Mouse (Mus musculus) activated CD4-positive, CD25-positive, alpha-beta regulatory T cell, adult 4 months (primary cell): Measurements from ENCODE around the gene Faf1. TPM values are rescaled to one million over a fixed set of nuclear protein-coding genes. Genes with fewer than 3 reads are reported as not detected.

ENCODE experiments used
- ATAC-seq: one replicate; pipeline ENCODE4 v1.8.0; 2017
- polyA plus RNA-seq, 2 experiments: library from polyadenylated mRNA; unstranded; fragments of 100-300 nt; shearing (Covaris generic); gene quantifications; one replicate each; pipeline ENCODE4 v1.2.1; 2017

Gene Faf1
- polyA plus RNA-seq, result 1 to 10 TPM; 3.7 to 5.0 TPM

DNA sequence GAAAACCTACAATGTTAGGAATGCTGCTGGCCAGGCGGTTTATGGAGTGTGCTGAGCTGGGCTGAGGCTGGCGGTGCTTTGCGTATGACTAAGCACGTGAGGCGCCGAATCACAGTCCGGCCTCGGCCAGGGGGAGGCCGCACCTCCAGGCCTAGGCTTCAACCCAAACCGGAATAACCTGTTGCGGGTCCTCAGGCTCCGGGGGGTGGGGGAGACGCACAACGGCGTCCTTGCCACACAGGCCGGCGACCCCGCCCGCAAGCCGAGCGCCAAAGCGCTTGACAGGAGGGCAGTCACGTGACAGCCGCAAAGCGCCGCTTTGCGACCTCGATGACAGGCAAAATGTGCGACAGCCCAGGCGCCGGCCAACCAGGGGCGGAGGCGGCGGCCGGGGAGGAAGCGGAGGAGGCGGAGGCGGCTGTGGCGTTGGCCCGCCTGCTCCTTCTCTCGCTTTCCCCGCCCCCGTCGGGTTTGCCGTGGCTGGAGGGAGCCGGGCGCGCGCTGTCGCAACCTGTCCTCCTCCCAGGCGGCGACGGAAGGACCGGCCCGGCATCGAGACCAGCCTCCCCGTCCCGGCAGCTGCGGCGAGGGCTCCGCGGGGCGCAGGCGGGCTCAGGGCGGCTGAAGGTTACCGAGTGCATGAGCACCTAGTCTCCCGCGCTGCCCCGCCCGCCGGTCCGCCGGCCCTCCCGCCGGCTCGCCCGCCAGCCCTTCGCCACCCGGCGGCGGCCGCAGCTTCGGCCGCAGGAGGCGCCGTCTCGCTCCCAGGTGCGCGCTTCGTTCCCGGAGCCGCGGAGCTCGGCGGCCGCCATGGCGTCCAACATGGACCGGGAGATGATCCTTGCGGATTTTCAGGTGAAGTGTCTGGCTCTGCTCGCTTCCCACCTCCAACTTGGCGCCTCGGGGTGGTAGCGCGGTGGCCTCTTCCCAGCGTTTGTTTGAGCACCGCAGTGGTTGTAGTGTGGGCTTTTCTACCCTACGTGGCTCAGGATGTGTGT lies at the start of gene Faf1:
Gene Faf1 (plus strand): TSS at position 371 of the 998 bp plus-strand sequence.
- ATAC-seq, result peak; percentile 92

GRCm38 (mm10) chr4:109630215-109630614 lies 46.2 kb upstream of the Faf1 start:
- no peak for ATAC-seq

DNA sequence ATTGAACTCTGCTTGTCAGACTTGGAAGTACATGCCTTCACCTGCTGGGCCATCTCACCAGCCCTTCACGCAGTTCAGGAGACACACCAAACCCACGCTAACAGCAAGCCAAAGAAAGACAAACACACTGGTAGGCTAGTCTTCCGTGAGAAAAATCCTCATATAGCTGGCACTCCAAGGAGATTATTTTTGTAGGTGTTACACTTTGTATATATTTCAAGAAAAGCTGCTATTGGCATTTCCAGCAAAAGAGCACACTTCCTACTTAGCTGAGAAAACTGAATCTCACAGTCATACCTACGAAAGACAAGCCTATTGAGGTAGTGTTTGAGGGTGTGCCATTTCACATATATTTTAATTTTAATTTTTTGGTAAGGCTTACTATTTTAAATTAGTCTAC lies 45.4 kb upstream of the Faf1 start:
- no peak for ATAC-seq

DNA sequence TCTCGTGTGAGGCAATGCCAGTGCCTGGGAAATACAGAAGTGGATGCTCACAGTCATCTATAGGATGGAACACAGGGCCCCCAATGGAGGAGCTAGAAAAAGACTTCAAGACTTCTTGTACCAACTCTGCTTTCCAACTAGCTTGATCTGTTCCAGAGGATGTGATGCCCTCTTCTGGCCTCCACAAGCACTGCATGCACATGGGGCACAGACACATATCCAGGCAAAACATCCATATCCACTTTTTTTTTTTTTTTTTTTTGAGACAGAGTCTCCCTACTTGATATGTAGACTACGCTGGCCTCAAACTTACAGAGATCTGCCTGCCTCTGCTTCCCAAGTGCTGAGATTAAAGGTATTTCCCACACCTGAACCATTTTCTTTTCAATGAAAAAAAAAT lies 41.4 kb upstream of the Faf1 start:
- ATAC-seq, result no peak

DNA sequence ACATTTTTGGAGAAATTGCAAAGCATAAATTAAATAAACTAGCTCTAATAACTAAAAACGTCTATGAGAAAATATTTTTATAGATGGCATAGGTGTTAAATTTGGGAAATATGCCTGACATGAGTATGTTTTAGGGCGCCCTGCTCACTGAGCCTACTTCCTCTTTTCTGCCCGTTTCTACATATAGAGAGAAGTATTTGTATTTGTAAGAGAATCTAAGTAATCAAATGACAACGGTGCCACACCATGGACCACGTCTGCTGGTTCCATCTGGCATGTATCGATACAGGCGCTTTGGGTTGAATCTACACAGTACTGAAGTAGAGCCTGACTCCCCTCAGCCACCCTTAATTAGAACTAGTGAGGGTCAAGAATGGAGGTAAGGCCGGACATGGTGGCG lies 37.0 kb upstream of the Faf1 start:
- no peak for ATAC-seq

DNA sequence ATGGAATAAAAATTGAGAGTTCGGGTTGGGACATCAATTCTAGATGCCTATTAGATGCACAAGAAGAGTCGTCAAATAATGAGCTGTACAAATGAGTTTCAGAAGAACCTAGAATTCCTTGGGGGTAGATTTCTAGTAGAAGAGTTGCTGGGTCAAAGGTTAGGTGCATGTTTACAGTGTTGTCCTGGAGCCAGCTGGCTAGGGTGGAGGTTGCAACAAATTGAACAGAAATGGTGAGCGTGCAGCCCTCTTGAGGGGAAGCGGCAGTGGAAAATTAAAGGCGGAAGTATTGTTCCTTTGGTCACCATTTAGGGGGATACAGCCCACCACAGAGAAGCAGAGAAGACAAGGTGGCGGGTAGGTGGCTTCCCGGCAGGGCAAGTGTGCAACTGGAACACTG lies 36.2 kb upstream of the Faf1 start:
- no peak for ATAC-seq

DNA sequence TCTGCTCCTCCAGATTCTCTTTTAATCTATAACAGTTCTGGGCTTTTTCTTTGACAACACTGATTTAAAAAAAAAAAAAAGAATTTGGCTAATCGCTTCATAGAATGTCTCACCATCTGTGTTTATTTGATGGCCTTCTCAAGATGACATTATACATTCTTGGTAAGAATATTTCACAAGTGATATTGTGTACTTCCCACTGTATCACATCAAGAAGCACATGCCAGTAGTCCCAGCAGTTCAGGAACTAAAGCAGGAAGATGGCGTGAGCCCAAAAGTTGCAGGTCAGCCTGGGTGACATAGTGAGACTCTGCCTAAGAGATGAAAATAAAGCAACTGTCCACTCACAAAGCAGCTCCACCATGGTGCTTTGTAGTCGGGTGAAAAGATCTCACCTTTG lies 34.9 kb upstream of the Faf1 start:
- ATAC-seq, result no peak

- no peak for ATAC-seq
Measured at GRCm38 (mm10) chr4:109647281-109647680, 29.1 kb upstream of the Faf1 start.

DNA sequence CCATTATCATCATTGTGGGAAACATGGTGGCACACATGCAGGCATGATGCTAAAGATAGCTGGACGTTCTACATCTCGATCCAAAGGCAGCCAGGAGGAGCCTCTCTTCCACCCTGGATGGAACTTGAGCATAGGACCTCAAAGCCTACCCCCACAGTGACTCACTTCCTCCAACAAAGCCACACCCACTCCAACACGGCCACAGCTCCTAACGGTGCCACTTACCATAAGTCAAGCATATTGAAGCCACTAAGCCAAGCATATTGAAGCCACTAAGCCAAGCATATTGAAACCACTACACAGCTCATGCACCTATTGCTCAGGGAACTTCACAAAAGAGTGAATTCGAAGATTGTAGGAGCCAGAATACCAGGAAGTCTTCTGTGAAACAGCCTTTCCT lies 27.1 kb upstream of the Faf1 start:
- ATAC-seq, result no peak

DNA sequence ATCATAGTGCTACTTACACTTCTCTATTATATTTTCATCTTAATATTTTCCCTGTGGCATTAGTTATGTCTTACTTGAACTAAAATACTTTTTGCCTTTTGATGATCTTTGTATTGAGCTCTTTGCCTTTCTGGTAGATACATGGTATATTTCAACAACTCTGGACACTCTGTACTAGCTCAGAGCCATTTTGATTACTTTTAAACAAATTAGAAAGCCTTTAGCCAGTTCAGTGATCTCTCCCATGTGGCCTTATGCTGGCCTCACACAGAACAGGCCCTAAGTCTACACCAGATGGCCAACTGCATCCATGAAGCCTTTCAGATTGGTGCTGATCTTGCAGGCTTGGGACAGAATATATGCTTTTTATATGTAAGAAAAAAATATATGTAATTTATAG lies 23.1 kb upstream of the Faf1 start:
- ATAC-seq, result no peak

GRCm38 (mm10) chr4:109654701-109655100 lies 21.7 kb upstream of the Faf1 start:
- no peak for ATAC-seq

DNA sequence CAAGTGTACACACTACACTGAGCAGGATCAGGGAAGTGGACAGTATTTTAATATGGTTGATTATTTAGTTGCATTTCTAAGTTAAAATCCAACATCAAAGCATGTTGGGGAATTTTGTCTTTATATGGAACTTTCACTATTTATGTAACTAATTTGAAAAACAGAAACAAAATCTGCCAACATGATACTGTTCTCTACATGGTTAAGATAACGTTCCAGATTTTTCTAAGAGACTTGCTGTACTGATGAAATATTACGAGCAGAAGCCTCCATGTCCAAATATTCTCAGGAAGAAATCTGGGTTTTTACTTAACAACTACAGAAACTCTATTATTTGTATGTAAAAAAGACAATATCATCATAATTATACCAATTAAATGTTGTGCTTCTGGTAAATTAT lies 20.6 kb upstream of the Faf1 start:
- no peak for ATAC-seq

DNA sequence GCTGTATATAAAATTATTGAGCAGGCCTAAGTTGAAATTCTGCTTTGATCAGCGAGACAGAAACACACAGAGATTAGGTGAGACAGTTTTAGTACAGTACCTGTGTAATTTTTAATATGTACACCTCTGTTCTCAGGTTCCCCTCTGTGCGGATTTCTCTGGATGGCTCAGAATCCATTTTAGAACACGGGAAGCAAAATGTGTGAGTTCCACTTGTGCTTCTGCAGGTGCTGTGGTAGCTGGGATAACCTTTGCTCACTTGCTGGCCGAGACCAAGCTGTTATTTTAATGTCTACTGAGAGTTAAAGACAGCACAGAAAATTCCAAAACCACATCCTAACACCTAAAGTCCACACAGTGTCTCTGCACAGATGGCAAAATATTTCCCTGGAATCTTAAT lies 20.1 kb upstream of the Faf1 start:
- no peak for ATAC-seq

DNA sequence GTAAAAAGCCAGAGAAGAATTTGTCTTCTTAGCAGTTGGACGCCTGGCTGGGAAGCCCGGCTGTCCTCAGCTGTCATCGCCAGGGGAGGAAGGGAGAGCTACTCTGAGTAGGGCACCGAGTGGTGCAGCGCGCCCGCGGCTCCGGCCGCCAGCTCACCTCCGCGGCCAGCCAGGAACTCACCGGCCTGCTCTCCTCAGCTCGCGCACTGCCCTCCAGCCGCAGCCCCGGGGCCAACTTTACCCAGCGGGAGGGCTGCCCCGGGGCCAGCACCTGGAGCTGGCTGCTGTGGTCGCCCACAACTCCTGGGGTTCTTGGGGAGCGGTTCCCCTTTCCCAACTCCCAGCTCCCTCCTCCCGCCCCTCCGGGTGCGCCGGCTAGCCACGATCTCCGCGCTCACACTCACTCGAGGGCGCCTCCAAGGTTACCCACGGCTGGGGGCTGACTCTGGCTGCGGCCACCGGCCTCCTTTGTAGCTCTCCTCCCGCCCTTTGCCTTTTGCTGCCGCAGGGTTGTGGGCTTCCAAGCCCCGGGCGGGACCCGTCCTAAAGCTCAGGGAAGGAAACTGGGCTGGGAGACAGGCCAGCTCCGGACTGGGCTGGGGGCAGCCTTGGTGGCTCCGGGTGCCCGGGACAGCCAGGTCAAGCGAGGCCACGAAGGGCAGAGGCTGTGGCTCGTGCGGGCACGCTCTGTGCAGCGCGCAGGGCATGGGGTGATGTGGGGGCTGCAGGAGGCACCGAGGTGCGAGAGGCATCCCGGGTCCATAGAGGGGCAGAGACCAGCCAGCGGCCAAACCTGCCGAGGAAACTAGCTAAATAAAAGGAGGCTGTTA lies 19.2 kb upstream of the Faf1 start:
- peak; percentile 48 for ATAC-seq

DNA sequence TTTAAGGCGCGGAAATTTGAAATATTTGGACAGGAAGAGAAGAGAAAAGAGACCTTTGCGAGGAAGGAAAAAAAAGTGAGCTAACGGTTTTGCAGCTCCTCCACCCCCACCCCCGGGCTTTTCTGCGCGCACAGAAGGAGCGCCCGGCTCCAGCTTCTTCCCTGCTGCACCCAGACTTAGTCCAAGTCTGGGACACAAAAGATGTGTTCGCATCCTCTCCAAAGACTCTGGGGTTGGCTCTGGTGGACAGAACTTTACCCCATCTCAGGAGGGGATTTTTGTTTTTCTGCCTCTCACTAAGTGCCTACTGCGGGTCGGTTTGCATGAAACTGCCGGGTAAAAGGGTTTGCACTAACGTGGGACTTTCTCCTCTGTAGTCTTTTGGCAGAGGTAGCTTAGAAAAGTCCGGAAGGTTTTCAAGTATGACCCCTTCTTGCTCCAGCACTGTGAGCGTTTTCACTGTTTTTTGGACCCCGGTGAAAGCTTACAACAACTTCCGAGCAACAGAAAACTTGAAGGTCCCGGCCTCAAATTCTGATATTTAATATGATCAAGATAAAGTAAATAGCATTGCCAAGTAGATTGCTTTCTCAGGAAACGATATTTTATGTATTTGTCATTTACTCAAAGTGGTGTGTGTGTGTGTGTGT lies 18.4 kb upstream of the Faf1 start:
- ATAC-seq, result peak; percentile 48

GRCm38 (mm10) chr4:109658826-109659225 lies 17.6 kb upstream of the Faf1 start:
- ATAC-seq, result no peak

- no peak for ATAC-seq
Measured at GRCm38 (mm10) chr4:109659571-109659970, 16.8 kb upstream of the Faf1 start.

- ATAC-seq, result no peak
Measured at GRCm38 (mm10) chr4:109660568-109660967, 15.8 kb upstream of the Faf1 start.

- no peak for ATAC-seq
Measured at GRCm38 (mm10) chr4:109661183-109661582, 15.2 kb upstream of the Faf1 start.

- no peak for ATAC-seq
Measured at GRCm38 (mm10) chr4:109662271-109662670, 14.1 kb upstream of the Faf1 start.

DNA sequence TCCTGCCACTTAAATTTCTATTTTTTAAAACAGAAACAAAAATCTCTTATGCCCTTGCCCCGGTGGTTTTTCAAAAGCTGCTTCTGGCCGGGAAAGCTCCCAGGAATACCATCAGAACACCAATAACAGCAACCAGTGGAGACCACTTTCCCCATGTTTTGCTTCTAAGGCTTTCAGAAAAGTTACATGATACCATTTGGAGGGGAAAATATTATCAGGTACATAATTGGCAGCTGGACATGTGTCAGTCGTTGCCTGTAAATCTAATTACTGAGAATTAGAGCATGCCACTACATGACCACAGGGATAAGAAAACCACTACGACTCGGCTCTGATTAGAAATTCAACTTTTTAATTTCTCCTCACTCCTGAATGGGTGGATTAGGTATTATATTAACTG lies 12.3 kb upstream of the Faf1 start:
- no peak for ATAC-seq

GRCm38 (mm10) chr4:109665101-109665981 lies 11.0 kb upstream of the Faf1 start:
- ATAC-seq, result peak; percentile 53
